Mouse (Mus musculus) embryonic facial prominence, embryonic 11.5 days (tissue): Measurements from ENCODE around the gene Tomt. TPM values are rescaled to one million over a fixed set of nuclear protein-coding genes. Genes with fewer than 3 reads are reported as not detected.

Source experiments
- ATAC-seq: fragments of 200-750 bp; cut with Nextera tagmentation; replicated peaks from 2 replicates; pipeline ENCODE4 v1.8.0; 2017; ENCODE audit warnings: low read depth; ENCODE audit not compliant: insufficient number of reproducible peaks, low FRiP score, low TSS enrichment
- DNase-seq: peaks from one replicate; pipeline ENCODE4 v3.0.0-alpha.2; 2015; ENCODE audit warnings: low spot score
- H3K27ac ChIP-seq: fragments of 300-500 bp; sonication (generic); replicated peaks from 2 replicates; pipeline ENCODE4 v1.5.1; 2014; ENCODE audit warnings: mild to moderate bottlenecking, low read depth, low read length, control low read depth
- H3K27me3 ChIP-seq: fragments of 300-500 bp; sonication (generic); 2 replicates; pipeline ENCODE4 v1.6.1; 2014; ENCODE audit warnings: mild to moderate bottlenecking, low read length, moderate library complexity, mixed read lengths; ENCODE audit not compliant: control insufficient read depth, insufficient read depth
- H3K36me3 ChIP-seq: fragments of 300-500 bp; sonication (generic); replicated peaks from 2 replicates; pipeline ENCODE4 v1.6.1; 2014; ENCODE audit warnings: low read depth, mild to moderate bottlenecking, low read length, moderate library complexity, mixed read lengths; ENCODE audit not compliant: control insufficient read depth, insufficient read depth
- H3K4me1 ChIP-seq: fragments of 300-500 bp; sonication (generic); 2 replicates; pipeline ENCODE4 v1.6.1; 2014; ENCODE audit warnings: low read length, mixed read lengths; ENCODE audit not compliant: control insufficient read depth, insufficient read depth
- H3K4me2 ChIP-seq: fragments of 300-500 bp; sonication (generic); 2 replicates; pipeline ENCODE4 v1.6.1; 2014; ENCODE audit warnings: low read depth, mild to moderate bottlenecking, control low read depth, low read length, moderate library complexity
- H3K4me3 ChIP-seq: fragments of 300-500 bp; sonication (generic); 2 replicates; pipeline ENCODE4 v1.5.1; 2014; ENCODE audit warnings: low read depth, low read length, control low read depth
- H3K9ac ChIP-seq: fragments of 300-500 bp; sonication (generic); replicated peaks from 2 replicates; pipeline ENCODE4 v1.6.1; 2014; ENCODE audit warnings: mild to moderate bottlenecking, control low read depth, low read length
- H3K9me3 ChIP-seq: fragments of 300-500 bp; sonication (generic); replicated peaks from 2 replicates; pipeline ENCODE4 v1.6.1; 2016; ENCODE audit warnings: mild to moderate bottlenecking, low read length, inconsistent platforms, mixed read lengths; ENCODE audit not compliant: control insufficient read depth
- WGBS: fragments of 180-500 bp; shearing (Covaris S2); extraction: QIAGEN DNeasy Blood & Tissue Kit; methylation state at CpG from one replicate; pipeline ENCODE4 v1.1.7; 2014; 5-methylcytosine and 5-hydroxymethylcytosine counted together
- microRNA-seq: library from miRNA; unstranded; fragments of <30 nt; microRNA quantifications from one replicate; pipeline ENCODE4, GENCODE M21; 2016; ENCODE audit warnings: borderline number of aligned reads
- polyA plus RNA-seq: library from polyadenylated mRNA; unstranded; fragments of >200 nt; fragmentation: Nextera tagmentation; extraction: Ambion mirVana; gene quantifications from 2 replicates; pipeline ENCODE4 v1.2.1, GENCODE M21; 2014

Gene Tomt
- polyA plus RNA-seq, 1 experiment from 2014 or later = 0.27 TPM

DNA sequence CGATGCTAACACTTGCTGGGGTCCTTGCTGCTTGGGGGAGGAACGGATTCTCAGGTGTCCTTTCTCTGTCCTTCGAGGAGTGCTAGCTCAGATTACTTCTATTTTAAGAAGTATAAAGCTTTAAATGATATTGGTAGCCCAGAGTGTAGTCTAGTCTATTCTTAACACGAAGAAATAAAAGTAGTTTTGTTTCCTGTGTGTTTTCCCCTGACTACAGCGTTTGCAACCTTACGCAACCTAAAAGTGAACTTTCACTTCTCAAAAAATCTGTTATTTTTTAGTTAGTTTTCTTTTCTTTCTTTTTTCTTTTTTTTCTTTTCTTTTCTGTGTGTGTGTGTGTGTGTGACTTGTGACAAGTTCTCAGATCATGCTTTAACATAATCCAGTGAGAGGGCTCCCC is 54.5 kb downstream of the Tomt start:
- no peaks in the 10 kb centered on the region for H3K9me3 ChIP-seq
- no peak overlapping the region for H3K4me2 ChIP-seq

More for the DNA sequence above, 54.5 kb downstream of the Tomt start:
- Histone ChIP-seq H3K27me3 (no peaks in the 10 kb centered on the region), H3K27ac (no peak overlapping the region), H3K4me1 (no peaks in the 10 kb centered on the region), H3K4me3 (no peak overlapping the region), H3K36me3 (no peaks in the 10 kb centered on the region), H3K9ac (no peak overlapping the region)
- 77% methylated on average over 6 of the region's 6 CpGs for WGBS
- DNase-seq (no peak), ATAC-seq (no peak)

Small RNA genes within 50 kb of the gene (microRNA-seq; reads per million reads assigned to microRNA genes)
- gene Gm22655 = not detected

Other genes starting within 250 kb of the Tomt start
- gene Clpb, start 242.7 kb downstream of the Tomt start, polyA plus RNA-seq = 35.8 and 38.4 TPM in 2 replicates
- gene Phox2a, start 88.0 kb downstream of the Tomt start, polyA plus RNA-seq = 0.34 and 0.57 TPM in 2 replicates
- 30.5 and 34.4 TPM in 2 replicates for gene Inppl1, start 68.1 kb downstream of the Tomt start, polyA plus RNA-seq
- 0.50 TPM in 1 of 2 replicates, not detected in the other for gene Folr2, start 49.2 kb downstream of the Tomt start, polyA plus RNA-seq
- 85.6 and 92.7 TPM in 2 replicates for gene Anapc15, start 42.6 kb downstream of the Tomt start, polyA plus RNA-seq
- 0.91 and 4.9 TPM in 2 replicates for gene Folr1, start 35.6 kb downstream of the Tomt start, polyA plus RNA-seq
- gene Lamtor1, start 455 bp downstream of the Tomt start, polyA plus RNA-seq = 127 and 149 TPM in 2 replicates
- 11.0 and 12.1 TPM in 2 replicates for gene Lrrc51, start 27.5 kb upstream of the Tomt start, polyA plus RNA-seq
- 107 and 110 TPM in 2 replicates for gene Numa1, start 27.8 kb upstream of the Tomt start, polyA plus RNA-seq
- 1.6 TPM in 2 replicates for gene Il18bp, start 112.3 kb upstream of the Tomt start, polyA plus RNA-seq
- gene Rnf121, start 159.1 kb upstream of the Tomt start, polyA plus RNA-seq = 26.9 and 28.9 TPM in 2 replicates
- 23.0 and 23.8 TPM in 2 replicates for gene Xndc1, start 159.2 kb upstream of the Tomt start, polyA plus RNA-seq
- gene Xntrpc, start 159.4 kb upstream of the Tomt start, polyA plus RNA-seq = 1.4 and 1.9 TPM in 2 replicates
- gene Trpc2, start 176.8 kb upstream of the Tomt start, polyA plus RNA-seq = not detected in 2 replicates
- 0.96 and 1.1 TPM in 2 replicates for gene Art1, start 195.4 kb upstream of the Tomt start, polyA plus RNA-seq
- gene Art5, start 203.1 kb upstream of the Tomt start, polyA plus RNA-seq = 1.7 and 1.9 TPM in 2 replicates
- gene Chrna10, start 210.5 kb upstream of the Tomt start, polyA plus RNA-seq = not detected in 2 replicates